Mouse (Mus musculus): ENCODE data around the gene Erc1. TPM values are rescaled to one million over a fixed set of nuclear protein-coding genes. Genes with fewer than 3 reads are reported as not detected.
"Not testable (repeated sequence)": the region's sequence is repeated elsewhere in the genome, so short reads cannot be mapped to it uniquely, and the experiment has no call there.

The Erc1 gene
- total RNA-seq (2022), result 10 to 100 TPM; 16.4 to 29.0 (median 21.4) TPM

- peak; percentile 93 for DNase-seq
These were observed at the start of gene Erc1 for GRCm38 (mm10) chr6:119848034-119848695. TSS of gene Erc1 (minus strand) at chr6:119848167.

DNA sequence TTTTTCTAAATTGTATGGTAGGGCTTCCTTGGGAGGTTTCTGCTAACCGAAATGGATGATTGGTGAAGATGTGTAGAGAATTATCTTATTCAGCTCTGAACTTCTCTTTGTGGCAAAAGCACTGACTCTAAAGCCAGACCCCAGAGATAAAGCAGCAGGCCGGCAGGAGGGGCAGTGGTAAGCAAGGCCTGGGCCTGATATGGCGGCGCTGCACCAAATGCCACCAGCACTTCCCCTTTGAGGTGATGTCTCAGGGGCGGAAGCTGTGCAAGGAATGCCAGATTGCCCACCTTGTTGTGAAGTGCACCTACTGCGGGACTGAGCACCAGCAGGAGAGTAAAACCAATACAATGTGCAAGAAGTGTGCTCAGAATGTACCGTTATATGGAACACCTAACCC is 44.7 kb upstream of the Erc1 start:
- no peak for DNase-seq

GRCm38 (mm10) chr6:119883151-119883550 is 35.2 kb upstream of the Erc1 start:
- DNase-seq, result peak; percentile 23

DNA sequence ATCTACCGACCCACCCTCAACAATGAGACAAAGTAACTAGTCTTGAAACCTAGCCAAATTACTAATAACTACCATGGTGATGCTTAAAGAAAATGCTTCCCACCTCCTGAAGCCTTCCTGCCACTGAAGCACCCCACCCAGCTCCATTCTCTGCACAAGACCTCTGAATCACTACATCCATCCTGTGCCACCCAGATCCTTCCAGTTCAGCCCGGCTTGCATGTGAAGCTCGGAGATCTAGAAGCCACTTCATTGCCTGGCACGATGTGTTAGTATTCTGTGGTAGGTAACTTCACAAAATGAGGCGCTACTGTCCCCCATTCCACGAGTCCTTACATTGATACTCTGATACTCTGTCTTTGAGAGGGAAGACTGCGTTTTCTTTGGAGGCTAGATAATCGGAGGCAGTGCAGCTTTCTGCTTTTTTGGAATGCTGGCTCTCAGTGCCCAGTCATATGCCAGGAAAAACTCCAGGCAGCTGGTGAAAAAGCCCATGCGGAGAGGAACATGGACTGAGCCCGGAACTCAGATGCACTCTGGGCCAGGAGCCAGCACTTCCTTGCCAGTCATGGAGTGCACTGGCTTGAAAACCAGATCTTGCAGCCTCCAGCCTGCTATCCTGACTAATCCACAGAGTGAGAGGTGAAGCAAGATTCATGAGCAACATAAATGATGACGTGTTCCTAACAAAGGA is 16.5 kb upstream of the Erc1 start:
- peak; percentile 19 for DNase-seq

GRCm38 (mm10) chr6:119861519-119861918 is 13.6 kb upstream of the Erc1 start:
- no peak for DNase-seq

- DNase-seq, result no peak
These were observed 12.3 kb upstream of the Erc1 start for GRCm38 (mm10) chr6:119860236-119860635.

DNA sequence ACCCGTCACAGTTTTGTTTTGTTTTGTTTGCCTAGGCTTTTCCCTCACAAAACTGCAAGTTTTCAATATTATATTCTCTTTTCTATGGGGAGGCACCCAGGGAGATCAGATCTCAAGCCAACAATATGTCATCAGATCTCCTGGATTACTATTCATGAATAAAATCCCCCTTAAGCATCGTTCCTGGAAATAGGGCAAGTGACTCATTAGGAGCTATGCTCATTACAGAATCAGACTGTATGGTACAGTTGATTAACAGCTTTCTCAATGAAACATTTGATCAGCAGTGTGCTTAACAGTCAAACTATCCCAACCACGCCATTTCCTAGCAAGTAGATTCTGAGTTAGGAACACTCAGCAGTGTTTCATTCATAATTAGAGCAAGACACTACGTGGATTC is 7.5 kb upstream of the Erc1 start:
- no peak for DNase-seq

GRCm38 (mm10) chr6:119854156-119854555 is 6.2 kb upstream of the Erc1 start:
- DNase-seq, result no peak

DNA sequence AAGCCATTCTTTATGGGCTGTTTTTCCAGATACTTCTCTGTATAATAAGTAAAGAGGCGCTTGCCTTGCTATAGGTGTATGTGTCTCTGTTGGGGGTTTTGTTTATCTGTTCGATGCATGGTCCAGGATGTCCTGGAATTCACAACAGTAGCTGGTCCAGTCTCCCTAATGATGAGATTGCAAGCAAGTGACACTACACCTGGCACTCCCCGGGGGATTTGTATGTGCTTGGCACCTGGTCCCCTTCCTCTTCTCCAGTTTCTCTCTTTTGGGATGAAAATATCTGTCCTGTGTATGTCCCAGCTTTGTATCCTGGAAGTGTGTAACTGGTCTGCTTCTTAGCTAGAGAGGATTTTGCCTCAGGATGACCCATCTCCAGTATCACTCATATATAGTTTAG is 1.9 kb upstream of the Erc1 start:
- DNase-seq, result no peak

GRCm38 (mm10) chr6:119849348-119849709 is 1.4 kb upstream of the Erc1 start:
- DNase-seq, result no peak

- DNase-seq, result no peak
These were observed 855 bp upstream of the Erc1 start for GRCm38 (mm10) chr6:119848696-119849347.

DNA sequence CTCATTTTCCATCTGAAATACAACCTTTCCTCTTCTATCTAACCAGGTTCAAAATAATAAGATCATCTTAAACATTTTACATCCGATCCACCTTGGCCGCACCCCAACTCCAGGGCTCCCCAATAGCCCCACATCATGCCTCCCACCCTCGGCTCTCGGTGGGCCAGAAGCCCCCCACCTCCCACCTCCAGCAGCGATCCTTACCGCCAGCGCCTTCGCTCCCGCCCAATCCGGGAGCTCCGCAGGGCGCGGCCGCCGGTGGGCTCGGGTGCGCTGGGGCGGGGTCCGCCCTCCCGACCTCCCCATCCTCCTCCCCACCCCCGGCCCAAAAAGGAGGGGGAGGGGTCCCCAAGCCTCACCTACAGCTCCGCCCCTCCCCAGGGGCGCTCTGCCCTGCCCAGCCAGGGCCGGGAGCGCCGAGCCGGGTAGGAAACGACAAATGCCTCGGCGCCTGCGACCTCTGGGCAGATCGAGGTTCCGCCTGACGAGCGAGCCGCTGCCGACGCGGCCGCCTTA is 391 bp downstream of the Erc1 start:
- no peak for DNase-seq

DNA sequence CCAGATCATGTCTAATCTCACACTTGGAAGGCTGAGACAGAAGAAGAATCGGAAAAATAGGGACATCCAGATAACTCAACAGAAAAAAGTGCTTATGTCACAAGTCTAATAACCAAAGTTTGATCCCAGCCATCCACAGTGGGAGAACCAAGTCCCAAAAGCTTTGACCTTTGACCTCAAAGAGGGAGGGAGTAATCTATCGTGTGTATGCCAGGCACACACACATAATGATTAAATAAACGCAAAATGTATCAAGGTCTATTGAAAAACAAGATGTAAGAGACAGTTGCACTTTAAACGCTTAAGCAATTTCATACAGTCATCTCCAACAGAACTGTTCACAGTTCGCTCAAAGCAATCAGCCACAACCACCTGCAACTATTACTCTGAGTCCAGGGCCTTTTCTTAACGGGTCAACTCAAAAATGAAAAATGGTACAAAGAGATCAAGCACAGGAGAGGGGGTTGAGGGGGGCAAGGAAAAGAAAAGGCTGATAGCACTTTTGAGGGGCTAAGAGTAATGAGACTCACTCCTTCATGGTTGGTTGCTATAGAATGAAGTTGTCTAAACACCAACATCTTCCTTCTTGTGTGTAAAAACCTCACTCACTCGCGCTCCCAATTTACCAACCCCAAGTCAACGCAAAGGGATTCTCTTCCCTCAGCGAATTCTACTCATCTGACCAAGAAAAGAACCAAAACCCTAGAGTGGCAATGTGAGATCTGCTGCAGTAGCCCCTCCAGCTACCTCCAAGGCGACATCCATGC is 1.0 kb downstream of the Erc1 start:
- no peak for DNase-seq

GRCm38 (mm10) chr6:119829951-119830350 is 18.0 kb downstream of the Erc1 start:
- DNase-seq, result no peak

GRCm38 (mm10) chr6:119828165-119828564 is 19.8 kb downstream of the Erc1 start:
- DNase-seq, result no peak

GRCm38 (mm10) chr6:119826701-119827100 is 21.3 kb downstream of the Erc1 start:
- DNase-seq, result no peak

DNA sequence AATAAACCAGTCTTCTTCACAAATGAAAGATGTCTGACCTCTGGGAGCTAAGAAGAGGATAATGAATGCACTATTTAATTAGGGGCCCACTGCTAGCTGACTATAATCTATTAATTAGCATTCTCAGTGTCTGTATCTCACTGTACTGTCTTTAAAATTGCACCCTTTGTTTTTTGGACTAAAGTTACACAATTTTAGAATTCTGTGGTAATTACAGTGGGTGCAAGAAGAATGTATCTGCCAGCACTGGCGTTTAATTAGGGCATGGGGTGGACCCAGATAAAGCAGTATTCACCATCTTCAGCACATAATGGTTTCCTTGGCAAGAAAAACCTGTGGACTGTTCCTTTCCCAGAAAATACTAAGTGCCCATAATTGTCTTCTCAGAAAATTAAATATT is 25.8 kb downstream of the Erc1 start:
- DNase-seq, result no peak

DNA sequence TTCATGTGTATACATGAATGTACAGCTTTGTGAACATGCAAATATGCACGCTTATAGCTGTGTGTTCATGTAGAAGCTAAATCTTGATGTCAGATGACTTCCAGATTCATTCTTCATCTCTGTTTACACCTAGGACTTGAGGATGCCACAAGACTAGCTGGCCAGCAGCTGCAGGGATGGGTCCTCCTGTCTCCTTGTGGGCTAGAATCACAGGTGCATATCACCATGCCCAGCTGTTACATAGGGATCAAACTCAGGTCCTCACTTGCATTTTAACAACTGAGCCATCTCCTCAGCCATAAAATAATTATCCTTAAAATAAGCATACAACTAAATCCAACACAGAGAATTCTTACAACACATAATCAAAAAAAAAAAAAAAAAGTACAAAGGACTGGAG is 26.8 kb downstream of the Erc1 start:
- DNase-seq, result no peak

- no peak for DNase-seq
These were observed 29.4 kb downstream of the Erc1 start for GRCm38 (mm10) chr6:119818541-119818940.

GRCm38 (mm10) chr6:119815426-119815825 is 32.5 kb downstream of the Erc1 start:
- DNase-seq, result no peak

DNA sequence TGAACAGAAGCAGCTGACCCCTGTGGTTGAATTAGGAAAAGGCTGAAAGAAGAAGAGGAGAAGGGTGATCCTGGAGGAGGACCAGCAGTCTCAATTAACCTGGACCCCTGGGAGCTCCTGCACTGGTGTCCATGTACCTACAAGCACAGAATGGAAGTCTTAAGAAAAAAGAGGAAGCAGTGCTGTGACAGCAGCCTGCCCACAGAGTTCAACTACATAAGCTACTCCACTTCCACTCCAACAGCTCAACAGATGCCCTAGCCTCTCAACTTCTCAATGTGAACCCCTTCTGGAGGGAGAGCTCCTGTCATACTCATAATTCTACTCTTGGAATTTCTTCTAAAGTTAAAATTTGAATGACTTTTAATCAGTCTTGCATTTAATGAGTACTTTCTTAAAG is 34.9 kb downstream of the Erc1 start:
- not testable (repeated sequence) for DNase-seq

DNA sequence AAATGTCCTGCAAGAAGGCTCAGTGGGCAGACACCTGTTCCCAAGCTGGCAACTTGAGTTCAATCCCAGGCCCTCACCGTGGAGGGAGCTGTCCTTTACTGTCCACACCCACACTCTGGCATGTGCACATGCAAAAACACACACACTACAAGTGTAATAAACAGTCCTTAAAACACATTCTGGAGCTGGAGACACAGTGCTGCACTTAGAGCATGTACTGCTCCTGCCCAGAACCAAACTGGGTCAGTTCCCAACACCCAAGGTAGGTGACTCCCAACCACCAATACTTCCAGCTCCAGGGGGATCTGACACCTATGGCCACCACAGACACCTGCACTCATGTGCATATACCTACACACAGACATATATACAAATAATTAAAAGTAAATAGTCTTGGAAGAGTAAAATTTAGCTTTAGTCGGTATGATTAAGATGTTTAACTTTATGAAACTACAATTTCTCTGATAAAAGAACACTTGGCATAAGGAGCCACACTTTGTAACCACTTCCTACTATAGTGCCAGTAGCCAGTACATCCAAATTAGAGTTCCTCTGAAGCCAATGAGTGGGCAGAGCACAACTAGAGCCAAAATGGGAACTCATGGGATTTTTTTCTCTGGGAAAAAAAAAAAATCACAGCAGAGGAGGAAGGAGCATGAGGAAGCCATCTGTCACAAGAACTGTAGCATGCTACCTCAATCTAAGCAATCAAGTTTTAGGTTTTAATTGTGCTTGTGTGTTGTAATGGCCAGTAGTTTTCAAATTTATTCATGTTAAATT is 39.1 kb downstream of the Erc1 start:
- no peak for DNase-seq
